Mouse (Mus musculus): ENCODE data around the gene Aldh1l1.
"Not testable (repeated sequence)": the region's sequence is repeated elsewhere in the genome, so short reads cannot be mapped to it uniquely, and the experiment has no call there.

Aldh1l1 gene

GRCm38 (mm10) chr6:90624184-90624583 lies 138.0 kb downstream of the Aldh1l1 start:
- peak in 1 of 2 experiments; percentile 55 for DNase-seq

DNA sequence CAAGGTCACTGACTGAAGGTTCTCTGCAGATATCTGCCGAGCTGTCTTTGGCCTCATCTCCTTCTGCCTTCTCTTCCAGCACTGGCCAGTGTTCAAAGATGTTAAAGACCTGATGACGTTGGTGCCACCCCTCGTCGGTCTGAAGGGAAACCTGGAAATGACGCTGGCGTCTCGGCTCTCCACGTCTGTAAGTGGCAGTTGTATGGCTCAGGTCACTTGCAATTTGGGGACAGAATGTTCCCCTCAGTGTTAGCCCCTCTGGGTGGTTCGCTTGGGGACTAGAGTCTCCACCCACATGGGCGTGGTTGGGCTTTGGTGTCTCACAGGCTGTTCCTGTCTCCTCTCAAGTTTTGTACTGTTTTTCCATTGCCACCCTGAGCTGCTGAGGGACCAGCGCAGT lies 138.5 kb downstream of the Aldh1l1 start:
- no peak for DNase-seq

GRCm38 (mm10) chr6:90625207-90625994 lies 139.2 kb downstream of the Aldh1l1 start:
- no peak for DNase-seq

GRCm38 (mm10) chr6:90627556-90627955 lies 141.3 kb downstream of the Aldh1l1 start:
- no peak for DNase-seq

GRCm38 (mm10) chr6:90629506-90629905 lies 143.3 kb downstream of the Aldh1l1 start:
- no peak for DNase-seq

GRCm38 (mm10) chr6:90630427-90630826 lies 144.2 kb downstream of the Aldh1l1 start:
- no peak for DNase-seq

DNA sequence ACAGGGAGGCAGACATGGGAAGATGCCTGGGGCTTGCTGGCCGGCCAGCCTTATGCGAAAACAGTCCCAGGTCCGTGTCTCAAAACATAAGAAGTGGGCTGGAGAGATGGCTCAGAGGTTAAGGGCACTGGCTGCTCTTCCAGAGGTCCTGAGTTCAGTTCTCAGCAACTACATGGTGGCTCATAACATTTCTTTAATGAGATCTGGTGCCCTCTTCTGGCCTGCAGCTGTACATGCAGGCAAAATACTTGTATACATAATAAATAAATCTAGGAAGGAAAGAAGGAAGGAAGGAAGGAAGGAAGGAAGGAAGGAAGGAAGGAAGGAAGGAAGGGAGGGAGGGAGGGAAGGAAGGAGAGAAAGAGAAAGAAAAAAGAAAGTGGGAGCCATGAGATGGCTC lies 146.3 kb downstream of the Aldh1l1 start:
- DNase-seq, result not testable (repeated sequence)

DNA sequence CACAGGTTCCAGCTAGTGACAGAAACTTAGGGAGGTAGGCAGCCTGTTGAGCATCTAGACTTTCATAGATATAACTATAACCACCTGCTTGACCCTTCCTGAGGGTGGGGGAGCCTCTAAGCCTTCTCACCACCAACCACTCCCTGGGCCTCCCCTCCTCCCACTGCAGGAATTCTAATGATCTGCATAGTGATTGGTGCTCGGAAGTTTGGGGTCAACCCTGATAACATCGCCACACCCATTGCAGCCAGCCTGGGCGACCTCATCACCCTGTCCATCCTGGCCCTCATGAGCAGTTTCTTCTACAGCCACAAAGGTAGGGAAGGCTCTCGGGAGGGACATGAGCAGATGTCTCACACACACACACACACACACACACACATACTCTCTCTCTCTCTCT lies 148.9 kb downstream of the Aldh1l1 start:
- no peak for DNase-seq

DNA sequence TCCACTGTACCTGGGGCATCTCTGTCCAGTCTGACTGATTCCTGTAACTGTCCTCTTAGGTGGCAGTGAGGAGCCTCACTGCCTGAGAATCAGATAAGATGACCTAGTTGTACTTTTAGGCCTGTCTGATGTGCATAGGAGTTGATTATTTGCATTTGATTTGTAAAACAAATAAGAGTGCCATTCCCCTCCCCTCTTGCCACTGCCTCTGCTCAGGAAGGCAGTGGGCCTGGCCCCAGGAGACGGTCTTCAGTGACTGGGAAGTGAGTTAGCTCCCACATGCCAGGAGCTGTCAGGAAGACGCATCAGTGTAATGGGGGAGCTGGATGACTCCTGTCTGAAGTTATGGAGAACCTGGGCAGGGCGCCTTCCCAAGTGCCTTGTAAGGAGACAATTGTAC lies 149.4 kb downstream of the Aldh1l1 start:
- DNase-seq, result no peak

- no peak for DNase-seq
These were observed 156.8 kb downstream of the Aldh1l1 start for GRCm38 (mm10) chr6:90643057-90643456.

GRCm38 (mm10) chr6:90644965-90645364 lies 158.7 kb downstream of the Aldh1l1 start:
- DNase-seq, result no peak

- no peak for DNase-seq
These were observed 162.2 kb downstream of the Aldh1l1 start for GRCm38 (mm10) chr6:90648391-90648790.

DNA sequence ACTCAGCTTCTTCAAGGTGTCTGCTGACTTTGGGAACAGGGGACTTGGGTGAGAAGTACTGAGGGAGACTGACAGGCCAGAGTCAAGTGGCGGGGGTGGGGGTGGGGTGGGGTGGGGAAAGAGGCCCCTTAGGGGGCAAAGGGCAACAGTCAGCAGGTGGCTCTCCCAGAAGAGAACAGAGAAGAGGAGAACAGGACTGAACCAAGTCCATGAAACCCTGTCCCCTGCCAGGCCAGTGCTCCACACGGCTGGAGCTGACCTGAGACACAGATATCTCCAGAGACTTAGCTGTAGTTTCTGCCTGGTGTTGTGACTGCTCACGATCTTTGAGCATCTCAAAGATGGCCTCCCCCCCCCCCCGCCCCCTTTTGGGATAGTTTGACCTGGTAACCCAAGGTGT lies 163.1 kb downstream of the Aldh1l1 start:
- DNase-seq, result no peak
